Mouse (Mus musculus) midbrain, embryonic 15.5 days (tissue): ENCODE data around the gene Hacd3. TPM values are rescaled to one million over a fixed set of nuclear protein-coding genes. Genes with fewer than 3 reads are reported as not detected.

Experiments used
- ATAC-seq: fragments of 200-750 bp; cut with Nextera tagmentation; replicated peaks from 2 replicates; pipeline ENCODE4 v1.8.0; 2017; ENCODE audit warnings: moderate TSS enrichment
- H3K27ac ChIP-seq: fragments of 300-500 bp; sonication (generic); 2 replicates; pipeline ENCODE4 v1.5.1; 2015; ENCODE audit warnings: mild to moderate bottlenecking, inconsistent platforms
- H3K27me3 ChIP-seq: fragments of 300-500 bp; sonication (generic); replicated peaks from 2 replicates; pipeline ENCODE4 v1.6.1; 2015; ENCODE audit warnings: inconsistent platforms
- H3K36me3 ChIP-seq: fragments of 300-500 bp; sonication (generic); replicated peaks from 2 replicates; pipeline ENCODE4 v1.6.1; 2015; ENCODE audit warnings: inconsistent platforms
- H3K4me1 ChIP-seq: fragments of 300-500 bp; sonication (generic); 2 replicates; pipeline ENCODE4 v1.6.1; 2015; ENCODE audit warnings: inconsistent platforms
- H3K4me2 ChIP-seq: fragments of 300-500 bp; sonication (generic); 2 replicates; pipeline ENCODE4 v1.6.1; 2015; ENCODE audit warnings: inconsistent platforms, mild to moderate bottlenecking, moderate library complexity
- H3K4me3 ChIP-seq: fragments of 300-500 bp; sonication (generic); 2 replicates; pipeline ENCODE4 v1.5.1; 2015; ENCODE audit warnings: mild to moderate bottlenecking, inconsistent platforms
- H3K9ac ChIP-seq: fragments of 300-500 bp; sonication (generic); 2 replicates; pipeline ENCODE4 v1.6.1; 2015; ENCODE audit warnings: mild to moderate bottlenecking, inconsistent platforms
- H3K9me3 ChIP-seq: fragments of 300-500 bp; sonication (generic); 2 replicates; pipeline ENCODE4 v1.6.1; 2016; ENCODE audit warnings: inconsistent platforms
- WGBS: fragments of 180-500 bp; shearing (Covaris S2); methylation state at CpG from one replicate; pipeline ENCODE4 v1.1.7; 2015; ENCODE audit warnings: mixed read lengths; 5-methylcytosine and 5-hydroxymethylcytosine counted together
- polyA plus RNA-seq: library from polyadenylated mRNA; unstranded; fragments of >200 nt; fragmentation: Nextera tagmentation; extraction: Ambion mirVana; gene quantifications from 2 replicates; pipeline ENCODE4 v1.2.1, GENCODE M21; 2015

Gene Hacd3
- polyA plus RNA-seq, 1 experiment from 2014 or later, result 217 TPM

DNA sequence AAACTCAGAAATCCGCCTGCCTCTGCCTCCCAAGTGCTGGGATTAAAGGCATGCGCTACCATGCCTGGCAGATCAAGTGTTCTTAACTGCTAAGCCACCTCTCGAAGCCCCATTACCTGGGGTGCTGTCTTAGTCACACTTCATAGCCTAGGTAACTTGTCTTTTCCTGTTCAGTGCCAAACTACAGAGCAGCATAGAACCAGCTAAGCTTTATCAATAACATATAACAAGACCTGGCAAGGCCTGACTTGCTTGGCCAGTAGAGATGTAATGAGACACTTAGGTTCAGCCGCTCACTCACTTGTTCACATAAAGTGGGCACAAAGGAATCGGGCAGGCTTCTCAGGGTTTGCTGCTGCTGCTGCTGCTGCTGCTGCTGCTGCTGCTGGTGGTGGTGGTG lies 6.8 kb upstream of the Hacd3 start:
- Histone ChIP-seq H3K27me3 (no peaks in the 10 kb centered on the region), H3K9ac (no peak overlapping the region), H3K27ac (no peak overlapping the region), H3K4me2 (no peak overlapping the region), H3K9me3 (no peaks in the 10 kb centered on the region), H3K36me3 (no peaks in the 10 kb centered on the region), H3K4me3 (no peak overlapping the region), H3K4me1 (peaks cover 9% of the 10 kb centered on the region)
- no peak for ATAC-seq
- 89% methylated on average over 5 of the region's 5 CpGs for WGBS

DNA sequence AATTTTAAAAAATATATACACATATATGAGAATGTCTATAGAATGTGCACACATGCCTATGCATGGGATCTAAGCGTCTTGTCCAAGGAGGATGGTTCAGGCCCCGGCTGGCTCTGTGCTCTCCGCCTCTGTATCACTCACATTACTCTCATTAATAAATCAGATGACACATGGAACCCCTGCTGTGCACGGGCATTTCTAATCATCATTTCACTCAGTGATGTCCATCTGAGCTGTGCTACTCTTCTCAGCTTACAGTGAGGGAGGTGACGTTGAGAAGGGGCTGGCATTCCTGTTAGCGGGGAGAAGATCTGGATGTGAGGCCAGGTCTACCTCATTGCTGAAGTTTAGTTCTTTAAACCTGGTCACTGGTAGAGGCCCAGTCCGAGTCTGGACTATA lies 5.7 kb upstream of the Hacd3 start:
- ATAC-seq, result no peak
- WGBS, result 78% methylated on average over 7 of the region's 7 CpGs
- H3K4me3 ChIP-seq, result no peak overlapping the region

DNA sequence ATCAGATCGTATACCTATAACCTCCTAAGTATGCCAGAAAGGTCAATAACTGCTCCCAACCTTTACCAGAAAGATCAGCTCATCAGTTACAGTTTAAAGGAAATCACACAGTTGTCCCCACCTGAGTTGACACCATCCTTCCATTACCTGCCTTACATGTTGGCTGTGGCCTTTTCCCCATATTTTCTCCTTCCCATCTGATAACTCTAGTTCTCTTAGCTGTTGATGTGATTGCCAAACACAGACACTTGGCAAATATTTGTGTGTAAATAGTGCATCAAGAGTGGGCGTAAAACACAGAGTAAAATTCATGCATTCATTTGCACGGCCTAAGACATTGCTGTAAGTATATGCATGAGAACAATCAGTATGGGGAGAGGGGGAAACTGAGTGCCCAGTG lies 2.0 kb upstream of the Hacd3 start:
- no peak for ATAC-seq
- Histone ChIP-seq H3K4me1 (peaks cover 34% of the 10 kb centered on the region), H3K27ac (no peak overlapping the region), H3K36me3 (no peaks in the 10 kb centered on the region), H3K4me3 (no peak overlapping the region), H3K9me3 (no peaks in the 10 kb centered on the region), H3K9ac (no peak overlapping the region), H3K4me2 (no peak overlapping the region), H3K27me3 (no peaks in the 10 kb centered on the region)
- WGBS, result 90% methylated on average over 3 of the region's 3 CpGs

More for the DNA sequence above, 5.7 kb upstream of the Hacd3 start:
- no peak overlapping the region for H3K9ac ChIP-seq
- no peaks in the 10 kb centered on the region for H3K36me3 ChIP-seq
- no peak overlapping the region for H3K4me2 ChIP-seq
- no peak overlapping the region for H3K27ac ChIP-seq
- peaks cover 11% of the 10 kb centered on the region for H3K4me1 ChIP-seq
- no peaks in the 10 kb centered on the region for H3K27me3 ChIP-seq
- no peaks in the 10 kb centered on the region for H3K9me3 ChIP-seq

DNA sequence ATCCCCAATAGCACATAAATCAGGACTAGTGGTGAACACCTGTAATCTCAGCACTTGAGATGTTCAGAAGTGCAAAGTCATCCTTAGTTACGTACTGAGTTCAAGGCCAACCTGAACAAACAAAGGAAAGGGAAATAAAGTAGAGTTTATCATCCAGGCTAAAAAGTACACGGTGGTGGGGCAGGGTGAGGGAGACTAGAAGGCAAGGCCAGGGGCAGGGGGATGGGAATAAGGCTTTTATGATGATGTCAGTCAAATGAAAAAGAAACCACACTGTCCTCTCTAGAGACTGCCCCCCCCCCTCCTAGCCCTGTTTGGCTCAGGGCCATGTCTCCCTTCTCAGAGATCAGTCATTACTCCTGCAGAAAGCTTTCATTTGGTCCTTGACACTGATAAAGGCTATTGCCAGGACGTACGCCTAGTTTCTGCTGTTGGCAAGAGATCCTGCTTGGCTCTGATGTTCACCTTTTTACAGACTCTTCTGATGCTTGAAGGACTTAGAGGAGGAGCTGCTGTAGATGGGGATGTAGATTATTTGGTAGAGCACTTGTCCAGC lies 1.2 kb upstream of the Hacd3 start:
- H3K4me1 ChIP-seq, result peaks cover 41% of the 10 kb centered on the region
- WGBS, result 67% methylated on average over 4 of the region's 4 CpGs
- no peaks in the 10 kb centered on the region for H3K9me3 ChIP-seq
- no peaks in the 10 kb centered on the region for H3K36me3 ChIP-seq
- no peak for ATAC-seq
- H3K27ac ChIP-seq, result peak overlapping the region; percentile 92; the same call in 1 of the 2 replicates
- no peak overlapping the region for H3K4me3 ChIP-seq
- H3K4me2 ChIP-seq, result no peak overlapping the region
- no peaks in the 10 kb centered on the region for H3K27me3 ChIP-seq
- no peak overlapping the region for H3K9ac ChIP-seq

GRCm38 (mm10) chr9:65021887-65022579 lies 540 bp upstream of the Hacd3 start:
- peaks cover 48% of the 10 kb centered on the region for H3K4me1 ChIP-seq
- peak overlapping the region; percentile 57 for H3K4me2 ChIP-seq
- 16% methylated on average over 9 of the region's 9 CpGs for WGBS
- no peak for ATAC-seq
- no peaks in the 10 kb centered on the region for H3K9me3 ChIP-seq
- peak overlapping the region; percentile 56 for H3K9ac ChIP-seq
- no peaks in the 10 kb centered on the region for H3K36me3 ChIP-seq
- peak overlapping the region; percentile 92 for H3K27ac ChIP-seq
- H3K27me3 ChIP-seq, result no peaks in the 10 kb centered on the region
- peak overlapping the region; percentile 100 for H3K4me3 ChIP-seq

- WGBS, result 77% methylated on average over 4 of the region's 4 CpGs
- Histone ChIP-seq H3K27me3 (no peaks in the 10 kb centered on the region), H3K9ac (no peak overlapping the region), H3K4me2 (peak overlapping the region; percentile 57), H3K9me3 (no peaks in the 10 kb centered on the region), H3K27ac (no peak overlapping the region), H3K4me3 (peak overlapping the region; percentile 100), H3K36me3 (no peaks in the 10 kb centered on the region), H3K4me1 (peaks cover 64% of the 10 kb centered on the region)
- ATAC-seq, result no peak
These were observed 1.4 kb downstream of the Hacd3 start for GRCm38 (mm10) chr9:65020128-65020527.

DNA sequence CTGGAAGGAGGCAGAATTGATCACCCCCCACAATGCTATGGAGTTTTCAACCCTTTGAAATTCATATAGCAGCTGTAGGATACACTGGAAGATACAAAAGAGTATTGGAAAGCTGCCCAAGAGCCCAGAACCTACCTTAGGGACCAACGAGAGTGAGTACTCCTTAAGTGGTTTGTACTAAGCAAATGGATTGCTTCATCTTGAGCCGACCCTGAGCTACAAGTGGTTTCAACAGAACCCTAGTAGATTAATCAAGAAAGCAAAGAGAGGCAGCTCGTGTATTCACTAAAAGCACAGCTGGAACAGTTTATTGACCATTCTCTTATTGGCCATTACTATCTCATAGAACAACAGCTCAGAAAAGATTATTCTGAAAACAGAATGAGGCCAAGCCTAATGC lies 2.3 kb downstream of the Hacd3 start:
- H3K4me2 ChIP-seq, result peak overlapping the region; percentile 57
- peaks cover 70% of the 10 kb centered on the region for H3K4me1 ChIP-seq
- H3K27me3 ChIP-seq, result no peaks in the 10 kb centered on the region
- no peaks in the 10 kb centered on the region for H3K36me3 ChIP-seq
- H3K9me3 ChIP-seq, result no peaks in the 10 kb centered on the region
- no peak for ATAC-seq
- no peak overlapping the region for H3K27ac ChIP-seq
- WGBS, result 53% methylated on average over 3 of the region's 3 CpGs
- 0 out of 2 replicates have a peak overlapping the region, but pooled peaks have one; percentile 100 for H3K4me3 ChIP-seq
- no peak overlapping the region for H3K9ac ChIP-seq

GRCm38 (mm10) chr9:65018588-65019121 lies 2.8 kb downstream of the Hacd3 start:
- H3K36me3 ChIP-seq, result no peaks in the 10 kb centered on the region
- no peak for ATAC-seq
- H3K4me3 ChIP-seq, result 0 out of 2 replicates have a peak overlapping the region, but pooled peaks have one; percentile 1
- H3K27ac ChIP-seq, result no peak overlapping the region
- H3K27me3 ChIP-seq, result no peaks in the 10 kb centered on the region
- 68% methylated on average over 3 of the region's 3 CpGs for WGBS
- H3K4me1 ChIP-seq, result peaks cover 70% of the 10 kb centered on the region
- no peak overlapping the region for H3K9ac ChIP-seq
- H3K4me2 ChIP-seq, result peak overlapping the region; percentile 57
- no peaks in the 10 kb centered on the region for H3K9me3 ChIP-seq

- Histone ChIP-seq H3K27me3 (no peaks in the 10 kb centered on the region), H3K9me3 (no peaks in the 10 kb centered on the region), H3K4me1 (peaks cover 69% of the 10 kb centered on the region), H3K36me3 (no peaks in the 10 kb centered on the region), H3K4me3 (no peak overlapping the region), H3K9ac (no peak overlapping the region), H3K27ac (no peak overlapping the region), H3K4me2 (peak overlapping the region; percentile 9; the same call in 1 of the 2 replicates)
- WGBS, result 85% methylated on average over 4 of the region's 4 CpGs
- no peak for ATAC-seq
These were observed 3.6 kb downstream of the Hacd3 start for GRCm38 (mm10) chr9:65017896-65018295.

DNA sequence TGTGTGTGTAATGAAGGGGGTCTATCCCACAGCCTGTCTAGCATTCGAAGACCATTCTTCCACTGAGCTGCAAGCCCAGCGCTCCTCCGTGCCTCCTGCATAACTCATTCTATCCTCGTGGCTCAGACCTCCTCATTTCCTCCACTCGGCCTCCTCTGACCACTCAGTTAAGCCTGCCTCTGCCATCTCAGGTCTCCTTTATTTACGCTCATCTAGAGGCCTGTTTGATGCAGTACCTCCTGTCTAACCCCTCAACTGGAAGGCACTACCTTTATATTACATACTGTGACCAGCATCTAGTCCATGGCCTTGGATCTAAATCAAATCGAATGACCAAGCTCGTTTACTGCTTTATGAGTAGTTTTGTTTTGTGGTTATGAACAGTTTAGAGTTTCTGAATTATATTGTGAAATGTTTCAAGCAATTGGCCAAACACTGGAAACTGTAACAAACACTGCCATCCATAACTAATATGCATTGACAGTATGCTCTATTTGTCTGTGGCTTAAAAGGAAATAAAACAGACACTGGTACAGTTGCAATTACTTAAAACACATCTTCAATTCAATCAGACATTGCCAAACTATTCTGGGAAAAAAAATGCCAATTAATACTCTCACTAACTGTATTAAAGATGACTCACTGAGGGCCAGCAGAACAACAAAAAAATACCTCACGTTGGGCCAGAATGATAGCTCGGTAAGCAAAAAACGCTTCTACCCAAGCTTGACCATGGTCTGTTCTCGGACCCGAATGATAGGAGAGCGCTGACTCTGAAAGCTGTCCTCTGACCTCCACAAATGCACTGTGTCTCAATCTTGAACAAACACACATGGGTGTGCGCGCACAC lies 4.3 kb downstream of the Hacd3 start:
- Histone ChIP-seq H3K9ac (no peak overlapping the region), H3K36me3 (no peaks in the 10 kb centered on the region), H3K4me1 (peaks cover 62% of the 10 kb centered on the region), H3K9me3 (no peaks in the 10 kb centered on the region), H3K4me2 (0 out of 2 replicates have a peak overlapping the region, but pooled peaks have one; percentile 7), H3K4me3 (no peak overlapping the region), H3K27ac (peak overlapping the region; percentile 35; the same call in 1 of the 2 replicates), H3K27me3 (no peaks in the 10 kb centered on the region)
- 72% methylated on average over 16 of the region's 16 CpGs for WGBS
- ATAC-seq, result no peak

GRCm38 (mm10) chr9:65016241-65016977 lies 5.1 kb downstream of the Hacd3 start:
- Histone ChIP-seq H3K9ac (no peak overlapping the region), H3K9me3 (no peaks in the 10 kb centered on the region), H3K4me3 (no peak overlapping the region), H3K27ac (peak overlapping the region; percentile 41), H3K27me3 (no peaks in the 10 kb centered on the region), H3K4me2 (0 out of 2 replicates have a peak overlapping the region, but pooled peaks have one; percentile 7), H3K4me1 (peaks cover 57% of the 10 kb centered on the region), H3K36me3 (no peaks in the 10 kb centered on the region)
- no peak for ATAC-seq
- WGBS, result 53% methylated on average over 4 of the region's 4 CpGs
